Mouse (Mus musculus): ENCODE measurements around the gene Otulin. TPM values are rescaled to one million over a fixed set of nuclear protein-coding genes. Genes with fewer than 3 reads are reported as not detected.

Gene Otulin
- total and polyA plus RNA-seq, 3 experiments: 18.7 to 26.1 (median 24.6) TPM

DNA sequence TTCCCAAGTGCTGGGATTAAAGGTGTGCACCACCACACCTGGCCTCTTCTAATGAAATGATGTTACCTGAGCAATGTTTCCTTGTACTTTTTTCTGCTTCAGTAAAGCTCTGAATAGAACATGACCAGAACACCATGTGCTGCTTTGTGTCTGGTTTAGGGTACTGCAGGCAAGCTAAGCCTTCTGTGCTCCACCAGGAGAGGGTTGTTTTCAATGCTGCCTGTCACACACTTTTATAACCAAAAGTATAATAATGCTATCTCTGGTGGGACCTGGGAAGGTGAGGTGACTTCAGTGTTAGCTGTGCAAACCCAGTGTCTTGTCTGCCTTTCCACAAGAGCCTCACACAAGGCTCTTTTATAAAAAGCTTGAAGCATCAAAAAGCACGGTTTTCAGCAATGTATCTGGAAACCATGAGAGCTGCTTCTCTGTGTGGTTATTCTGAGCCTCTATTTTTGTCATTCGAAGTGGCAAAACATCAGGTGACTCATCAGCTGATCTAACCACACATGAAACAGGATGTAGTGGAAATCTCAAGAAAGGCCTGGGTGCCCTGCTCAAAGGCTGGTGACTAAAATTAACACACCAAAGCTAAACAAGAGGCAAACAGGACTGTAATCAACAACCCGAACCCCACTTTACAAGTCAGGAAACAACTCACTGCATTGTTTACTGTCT, 33.9 kb downstream of the Otulin start:
- 0 out of 2 replicates have a peak overlapping the region, but pooled peaks have one; percentile 19 for H3K9ac ChIP-seq (ENCODE audit: low read depth, low read length)
- 11% methylated on average over 3 of the region's 3 CpGs for WGBS

DNA sequence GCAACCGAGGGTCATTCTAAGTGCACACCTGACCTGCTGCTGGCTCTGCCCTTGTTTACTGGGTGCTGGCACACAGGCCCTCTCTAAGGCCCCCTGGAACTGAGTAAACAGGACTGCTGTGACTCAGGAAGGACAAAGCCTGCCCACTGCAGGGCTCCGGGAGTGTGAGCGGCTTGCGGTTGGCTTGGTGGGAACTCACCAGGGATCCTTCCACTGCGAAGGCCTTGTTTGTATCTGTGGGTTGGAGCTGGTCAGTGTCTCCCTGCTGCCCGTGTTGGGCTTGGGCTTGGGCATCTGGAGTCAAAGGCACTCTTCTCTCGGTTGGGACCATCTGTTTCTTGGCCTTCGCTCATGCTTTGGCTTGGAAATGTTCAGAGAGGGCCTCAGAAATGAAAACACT, 34.9 kb downstream of the Otulin start:
- peak overlapping the region; percentile 81 for H3K27ac ChIP-seq
- no peak for DNase-seq
- H3K4me3 ChIP-seq: no peak overlapping the region
- no peak overlapping the region for H3K9ac ChIP-seq (ENCODE audit: low read depth, low read length)
- peaks cover 11% of the 10 kb centered on the region for H3K4me1 ChIP-seq (ENCODE audit: control insufficient read depth, insufficient read depth, low read length)
- intact Hi-C loops (cut with DNase I): no loop called here
- peaks cover 28% of the 10 kb centered on the region for H3K36me3 ChIP-seq (ENCODE audit: control insufficient read depth, insufficient read depth, low read length)
- 62% methylated on average over 8 of the region's 8 CpGs for WGBS
- no peaks in the 10 kb centered on the region for H3K27me3 ChIP-seq (ENCODE audit: control insufficient read depth, insufficient read depth, low read length)
- H3K79me2 ChIP-seq (replicated peaks; ENCODE audit: control insufficient read depth, insufficient read depth, low read length): no peaks in the 10 kb centered on the region
- no peak for TF ChIP-seq EP300 (IDR thresholded peaks at IDR 0.05; ENCODE audit: insufficient read depth, low read depth, low read length)
- no peak for TF ChIP-seq CTCF (IDR thresholded peaks at IDR 0.05)
- no peak for TF ChIP-seq POLR2A (IDR thresholded peaks at IDR 0.05; ENCODE audit: insufficient read depth, low read depth, low read length)

More for the DNA sequence above, 33.9 kb downstream of the Otulin start:
- intact Hi-C loops (cut with DNase I): no loop called here
- peak overlapping the region; percentile 81 for H3K27ac ChIP-seq
- peaks cover 28% of the 10 kb centered on the region for H3K36me3 ChIP-seq (ENCODE audit: control insufficient read depth, insufficient read depth, low read length)
- peak in 1 of 2 experiments; percentile 43 for DNase-seq
- no peaks in the 10 kb centered on the region for H3K27me3 ChIP-seq (ENCODE audit: control insufficient read depth, insufficient read depth, low read length)
- H3K79me2 ChIP-seq (replicated peaks; ENCODE audit: control insufficient read depth, insufficient read depth, low read length): no peaks in the 10 kb centered on the region
- TF ChIP-seq EP300 (IDR thresholded peaks at IDR 0.05; ENCODE audit: insufficient read depth, low read depth, low read length): no peak
- peak; percentile 37 for TF ChIP-seq CTCF (IDR thresholded peaks at IDR 0.05)
- TF ChIP-seq POLR2A (IDR thresholded peaks at IDR 0.05; ENCODE audit: insufficient read depth, low read depth, low read length): 0 out of 2 replicates have a peak, but pooled peaks have one; percentile 7
- H3K4me3 ChIP-seq: no peak overlapping the region
- peaks cover 11% of the 10 kb centered on the region for H3K4me1 ChIP-seq (ENCODE audit: control insufficient read depth, insufficient read depth, low read length)

DNA sequence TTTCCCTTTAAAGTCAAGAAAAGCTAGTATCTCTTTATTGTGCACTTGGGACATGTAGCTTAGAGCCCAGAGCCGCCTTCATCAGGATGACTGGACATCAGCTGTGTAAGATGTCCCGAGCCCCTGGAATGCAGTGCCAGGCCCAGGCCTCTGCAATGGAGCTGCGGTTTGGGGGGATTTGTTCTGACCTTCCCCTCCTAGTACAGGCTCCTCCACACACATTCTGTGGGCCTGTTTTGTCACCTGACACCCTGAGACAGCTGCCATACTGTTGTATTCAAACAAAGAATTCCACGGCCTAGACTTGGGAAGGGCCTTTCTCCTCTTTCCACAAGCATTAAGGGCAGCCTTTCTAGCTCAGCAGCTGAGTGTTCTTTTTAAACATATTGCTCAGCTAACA, 35.5 kb downstream of the Otulin start:
- Histone ChIP-seq H3K27me3 (ENCODE audit: control insufficient read depth, insufficient read depth, low read length) (no peaks in the 10 kb centered on the region), H3K4me3 (no peak overlapping the region), H3K79me2 (replicated peaks; ENCODE audit: control insufficient read depth, insufficient read depth, low read length) (no peaks in the 10 kb centered on the region), H3K27ac (peak overlapping the region; percentile 81), H3K4me1 (ENCODE audit: control insufficient read depth, insufficient read depth, low read length) (peaks cover 11% of the 10 kb centered on the region), H3K9ac (ENCODE audit: low read depth, low read length) (no peak overlapping the region), H3K36me3 (ENCODE audit: control insufficient read depth, insufficient read depth, low read length) (peaks cover 28% of the 10 kb centered on the region)
- no peak for DNase-seq
- TF ChIP-seq POLR2A (IDR thresholded peaks at IDR 0.05; ENCODE audit: insufficient read depth, low read depth, low read length) (no peak), CTCF (IDR thresholded peaks at IDR 0.05) (no peak), EP300 (IDR thresholded peaks at IDR 0.05; ENCODE audit: insufficient read depth, low read depth, low read length) (no peak)
- WGBS: 58% methylated on average over 4 of the region's 4 CpGs
- intact Hi-C loops (cut with DNase I): loop anchor here (5.0 kb wide), 1 partner anchor 47 kb away; no protein-coding TSS in a partner anchor

GRCm38 (mm10) chr15:27593717-27594116, 36.8 kb downstream of the Otulin start:
- H3K27me3 ChIP-seq (ENCODE audit: control insufficient read depth, insufficient read depth, low read length): no peaks in the 10 kb centered on the region
- intact Hi-C loops (cut with DNase I): loop anchor here (5.0 kb wide), 1 partner anchor 49 kb away; no protein-coding TSS in a partner anchor
- peaks cover 28% of the 10 kb centered on the region for H3K36me3 ChIP-seq (ENCODE audit: control insufficient read depth, insufficient read depth, low read length)
- TF ChIP-seq CTCF (IDR thresholded peaks at IDR 0.05) (peak; percentile 62), POLR2A (IDR thresholded peaks at IDR 0.05; ENCODE audit: insufficient read depth, low read depth, low read length) (no peak), EP300 (IDR thresholded peaks at IDR 0.05; ENCODE audit: insufficient read depth, low read depth, low read length) (no peak)
- H3K4me3 ChIP-seq: no peak overlapping the region
- H3K9ac ChIP-seq (ENCODE audit: low read depth, low read length): no peak overlapping the region
- WGBS: 72% methylated on average over 13 of the region's 13 CpGs
- no peaks in the 10 kb centered on the region for H3K79me2 ChIP-seq (replicated peaks; ENCODE audit: control insufficient read depth, insufficient read depth, low read length)
- H3K27ac ChIP-seq: no peak overlapping the region
- peak in 1 of 2 experiments; percentile 35 for DNase-seq
- H3K4me1 ChIP-seq (ENCODE audit: control insufficient read depth, insufficient read depth, low read length): peaks cover 11% of the 10 kb centered on the region

DNA sequence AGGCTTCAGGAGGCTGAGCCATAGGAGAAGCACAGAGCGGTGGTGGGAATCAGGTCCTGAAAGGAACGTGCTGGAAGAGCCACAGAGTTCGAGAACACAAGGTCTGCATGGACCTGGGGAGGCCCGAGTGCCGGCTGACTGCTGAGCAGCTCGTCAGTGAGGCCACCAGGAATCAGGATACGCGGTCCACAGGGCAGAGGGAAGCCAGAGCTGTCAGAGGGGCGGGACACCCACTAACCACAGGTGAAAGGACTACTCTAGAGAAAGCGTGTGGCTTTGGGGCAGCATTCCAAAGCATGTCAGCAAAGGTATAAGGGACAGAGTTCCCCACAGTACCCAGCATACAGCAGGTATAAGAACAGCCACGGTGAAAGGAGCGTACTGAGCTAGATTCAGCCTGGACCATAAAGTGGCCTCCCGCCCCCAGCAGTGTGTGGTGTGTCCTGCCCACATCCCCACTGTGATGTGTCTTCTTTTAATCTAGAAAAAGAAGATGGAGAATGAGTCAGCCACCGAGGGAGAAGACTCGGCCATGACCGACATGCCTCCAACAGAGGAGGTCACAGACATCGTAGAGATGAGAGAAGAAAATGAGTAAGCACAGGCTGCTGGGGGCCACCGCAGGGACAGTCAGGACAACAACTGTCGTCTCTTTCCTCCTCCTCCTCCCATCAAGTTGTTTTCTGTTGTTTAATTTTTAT, 37.7 kb downstream of the Otulin start:
- DNase-seq: no peak
- Histone ChIP-seq H3K27ac (no peak overlapping the region), H3K4me1 (ENCODE audit: control insufficient read depth, insufficient read depth, low read length) (peaks cover 11% of the 10 kb centered on the region), H3K79me2 (replicated peaks; ENCODE audit: control insufficient read depth, insufficient read depth, low read length) (no peaks in the 10 kb centered on the region), H3K9ac (ENCODE audit: low read depth, low read length) (no peak overlapping the region), H3K36me3 (ENCODE audit: control insufficient read depth, insufficient read depth, low read length) (peaks cover 28% of the 10 kb centered on the region), H3K27me3 (ENCODE audit: control insufficient read depth, insufficient read depth, low read length) (no peaks in the 10 kb centered on the region), H3K4me3 (no peak overlapping the region)
- TF ChIP-seq POLR2A (IDR thresholded peaks at IDR 0.05; ENCODE audit: insufficient read depth, low read depth, low read length) (no peak), CTCF (IDR thresholded peaks at IDR 0.05) (no peak), EP300 (IDR thresholded peaks at IDR 0.05; ENCODE audit: insufficient read depth, low read depth, low read length) (no peak)
- WGBS: 90% methylated on average over 19 of the region's 19 CpGs
- intact Hi-C loops (cut with DNase I): loop anchor here (5.0 kb wide), 1 partner anchor 50 kb away; no protein-coding TSS in a partner anchor

Measured in heart, adult 2 months (tissue).